Mouse (Mus musculus): ENCODE results near the gene Prkcz. TPM values are rescaled to one million over a fixed set of nuclear protein-coding genes. Genes with fewer than 3 reads are reported as not detected.
"Not testable (repeated sequence)": the region's sequence is repeated elsewhere in the genome, so short reads cannot be mapped to it uniquely, and the experiment has no call there.

Prkcz gene
- polyA plus RNA-seq, 1 experiment from 2014 or later, result 93.9 TPM

- peak within 1 kb of the TSS; percentile 66 for H3K4me3 ChIP-seq (ENCODE audit: low read length)
- H3K9ac ChIP-seq (ENCODE audit: low read depth, low read length), result peak within 1 kb of the TSS; percentile 86
- peak; percentile 89 for ATAC-seq
- H3K9me3 ChIP-seq (ENCODE audit: control insufficient read depth, low read length), result no peaks in the 10 kb centered on the region
- peaks cover 27% of the 10 kb centered on the region for H3K4me1 ChIP-seq (ENCODE audit: control insufficient read depth, insufficient read depth, low read depth, low read length)
- whole genome bisulfite sequencing, result under 1% methylated on average over 55 of the region's 58 CpGs
- H3K27ac ChIP-seq (ENCODE audit: low read depth, low read length), result peak within 1 kb of the TSS; percentile 99
- H3K4me2 ChIP-seq (ENCODE audit: low read length), result peak within 1 kb of the TSS; percentile 96
- H3K27me3 ChIP-seq (replicated peaks; ENCODE audit: control insufficient read depth, insufficient read depth, low read length), result no peaks in the 10 kb centered on the region
- 0 out of 2 replicates have a peak, but pooled peaks cover 2% of the 10 kb centered on the region for H3K36me3 ChIP-seq (ENCODE audit: control insufficient read depth, insufficient read depth, low read length)
Observed at GRCm38 (mm10) chr4:155249648-155250351, 111.4 kb downstream of the Prkcz start, which contains the start of gene Faap20. Gene Faap20 (plus strand): TSS chr4:155249802.

GRCm38 (mm10) chr4:155249257-155249647 is 111.9 kb downstream of the Prkcz start:
- Histone ChIP-seq H3K4me2 (ENCODE audit: low read length) (peak overlapping the region; percentile 96), H3K9me3 (ENCODE audit: control insufficient read depth, low read length) (no peaks in the 10 kb centered on the region), H3K27me3 (replicated peaks; ENCODE audit: control insufficient read depth, insufficient read depth, low read length) (no peaks in the 10 kb centered on the region), H3K4me1 (ENCODE audit: control insufficient read depth, insufficient read depth, low read depth, low read length) (peaks cover 27% of the 10 kb centered on the region), H3K27ac (ENCODE audit: low read depth, low read length) (peak overlapping the region; percentile 99), H3K9ac (ENCODE audit: low read depth, low read length) (peak overlapping the region; percentile 86), H3K4me3 (ENCODE audit: low read length) (peak overlapping the region; percentile 66), H3K36me3 (ENCODE audit: control insufficient read depth, insufficient read depth, low read length) (0 out of 2 replicates have a peak, but pooled peaks cover 2% of the 10 kb centered on the region)
- WGBS, result under 1% methylated on average over 9 of the region's 9 CpGs
- ATAC-seq, result peak; percentile 68

- not testable (repeated sequence) for H3K27ac ChIP-seq (ENCODE audit: low read depth, low read length); H3K4me3 ChIP-seq (ENCODE audit: low read length); H3K9me3 ChIP-seq (ENCODE audit: control insufficient read depth, low read length); H3K27me3 ChIP-seq (replicated peaks; ENCODE audit: control insufficient read depth, insufficient read depth, low read length); ATAC-seq; H3K4me2 ChIP-seq (ENCODE audit: low read length); H3K9ac ChIP-seq (ENCODE audit: low read depth, low read length); H3K36me3 ChIP-seq (ENCODE audit: control insufficient read depth, insufficient read depth, low read length)
- peaks cover 24% of the 10 kb centered on the region for H3K4me1 ChIP-seq (ENCODE audit: control insufficient read depth, insufficient read depth, low read depth, low read length)
- 95% methylated on average over 3 of the region's 3 CpGs for WGBS
Observed at GRCm38 (mm10) chr4:155248054-155248453, 113.1 kb downstream of the Prkcz start.

GRCm38 (mm10) chr4:155246691-155247105 is 114.5 kb downstream of the Prkcz start:
- Histone ChIP-seq H3K27me3 (replicated peaks; ENCODE audit: control insufficient read depth, insufficient read depth, low read length) (no peaks in the 10 kb centered on the region), H3K4me1 (ENCODE audit: control insufficient read depth, insufficient read depth, low read depth, low read length) (peaks cover 14% of the 10 kb centered on the region), H3K4me3 (ENCODE audit: low read length) (no peak overlapping the region), H3K9ac (ENCODE audit: low read depth, low read length) (peak overlapping the region; percentile 1; the same call in 1 of the 2 replicates), H3K4me2 (ENCODE audit: low read length) (no peak overlapping the region), H3K36me3 (ENCODE audit: control insufficient read depth, insufficient read depth, low read length) (no peaks in the 10 kb centered on the region), H3K9me3 (ENCODE audit: control insufficient read depth, low read length) (no peaks in the 10 kb centered on the region), H3K27ac (ENCODE audit: low read depth, low read length) (peak overlapping the region; percentile 26)
- WGBS, result 50% methylated on average over 12 of the region's 12 CpGs
- ATAC-seq, result peak; percentile 32

- H3K4me2 ChIP-seq (ENCODE audit: low read length), result no peak overlapping the region
- no peak for ATAC-seq
- H3K9me3 ChIP-seq (ENCODE audit: control insufficient read depth, low read length), result no peaks in the 10 kb centered on the region
- H3K27me3 ChIP-seq (replicated peaks; ENCODE audit: control insufficient read depth, insufficient read depth, low read length), result no peaks in the 10 kb centered on the region
- H3K9ac ChIP-seq (ENCODE audit: low read depth, low read length), result no peak overlapping the region; the same call in 1 of the 2 replicates
- no peak overlapping the region for H3K4me3 ChIP-seq (ENCODE audit: low read length)
- H3K36me3 ChIP-seq (ENCODE audit: control insufficient read depth, insufficient read depth, low read length), result no peaks in the 10 kb centered on the region
- WGBS, result 61% methylated on average over 6 of the region's 6 CpGs
- peaks cover 7% of the 10 kb centered on the region for H3K4me1 ChIP-seq (ENCODE audit: control insufficient read depth, insufficient read depth, low read depth, low read length)
- H3K27ac ChIP-seq (ENCODE audit: low read depth, low read length), result peak overlapping the region; percentile 26
Observed at GRCm38 (mm10) chr4:155245770-155246492, 115.2 kb downstream of the Prkcz start.

GRCm38 (mm10) chr4:155243233-155243632 is 117.9 kb downstream of the Prkcz start:
- no peak for ATAC-seq
- H3K4me2 ChIP-seq (ENCODE audit: low read length), result no peak overlapping the region
- H3K36me3 ChIP-seq (ENCODE audit: control insufficient read depth, insufficient read depth, low read length), result no peaks in the 10 kb centered on the region
- H3K9ac ChIP-seq (ENCODE audit: low read depth, low read length), result no peak overlapping the region
- no peaks in the 10 kb centered on the region for H3K9me3 ChIP-seq (ENCODE audit: control insufficient read depth, low read length)
- H3K4me1 ChIP-seq (ENCODE audit: control insufficient read depth, insufficient read depth, low read depth, low read length), result no peaks in the 10 kb centered on the region; the same call in 1 of the 2 replicates
- H3K27me3 ChIP-seq (replicated peaks; ENCODE audit: control insufficient read depth, insufficient read depth, low read length), result no peaks in the 10 kb centered on the region
- no peak overlapping the region for H3K4me3 ChIP-seq (ENCODE audit: low read length)
- no peak overlapping the region for H3K27ac ChIP-seq (ENCODE audit: low read depth, low read length)
- WGBS, result 90% methylated on average over 12 of the region's 12 CpGs

GRCm38 (mm10) chr4:155242292-155242691 is 118.9 kb downstream of the Prkcz start:
- H3K4me3 ChIP-seq (ENCODE audit: low read length), result no peak overlapping the region
- no peaks in the 10 kb centered on the region for H3K9me3 ChIP-seq (ENCODE audit: control insufficient read depth, low read length)
- H3K36me3 ChIP-seq (ENCODE audit: control insufficient read depth, insufficient read depth, low read length), result no peaks in the 10 kb centered on the region
- 90% methylated on average over 5 of the region's 5 CpGs for WGBS
- H3K27me3 ChIP-seq (replicated peaks; ENCODE audit: control insufficient read depth, insufficient read depth, low read length), result no peaks in the 10 kb centered on the region
- no peak for ATAC-seq
- no peaks in the 10 kb centered on the region; the same call in 1 of the 2 replicates for H3K4me1 ChIP-seq (ENCODE audit: control insufficient read depth, insufficient read depth, low read depth, low read length)
- no peak overlapping the region for H3K9ac ChIP-seq (ENCODE audit: low read depth, low read length)
- no peak overlapping the region for H3K27ac ChIP-seq (ENCODE audit: low read depth, low read length)
- no peak overlapping the region for H3K4me2 ChIP-seq (ENCODE audit: low read length)

GRCm38 (mm10) chr4:155241789-155242188 is 119.4 kb downstream of the Prkcz start:
- 75% methylated on average over 9 of the region's 9 CpGs for WGBS

GRCm38 (mm10) chr4:155239494-155239893 is 121.7 kb downstream of the Prkcz start:
- Histone ChIP-seq H3K9me3 (ENCODE audit: control insufficient read depth, low read length) (no peaks in the 10 kb centered on the region), H3K4me2 (ENCODE audit: low read length) (no peak overlapping the region), H3K9ac (ENCODE audit: low read depth, low read length) (no peak overlapping the region), H3K36me3 (ENCODE audit: control insufficient read depth, insufficient read depth, low read length) (no peaks in the 10 kb centered on the region), H3K27me3 (replicated peaks; ENCODE audit: control insufficient read depth, insufficient read depth, low read length) (no peaks in the 10 kb centered on the region), H3K4me3 (ENCODE audit: low read length) (no peak overlapping the region), H3K27ac (ENCODE audit: low read depth, low read length) (no peak overlapping the region), H3K4me1 (ENCODE audit: control insufficient read depth, insufficient read depth, low read depth, low read length) (peaks cover 18% of the 10 kb centered on the region)
- no peak for ATAC-seq
- 67% methylated on average over 6 of the region's 6 CpGs for WGBS

More at GRCm38 (mm10) chr4:155241789-155242188, 119.4 kb downstream of the Prkcz start:
- Histone ChIP-seq H3K4me3 (ENCODE audit: low read length) (no peak overlapping the region), H3K9me3 (ENCODE audit: control insufficient read depth, low read length) (no peaks in the 10 kb centered on the region), H3K4me1 (ENCODE audit: control insufficient read depth, insufficient read depth, low read depth, low read length) (no peaks in the 10 kb centered on the region; the same call in 1 of the 2 replicates), H3K27me3 (replicated peaks; ENCODE audit: control insufficient read depth, insufficient read depth, low read length) (no peaks in the 10 kb centered on the region), H3K27ac (ENCODE audit: low read depth, low read length) (no peak overlapping the region), H3K9ac (ENCODE audit: low read depth, low read length) (no peak overlapping the region), H3K36me3 (ENCODE audit: control insufficient read depth, insufficient read depth, low read length) (no peaks in the 10 kb centered on the region), H3K4me2 (ENCODE audit: low read length) (no peak overlapping the region)
- no peak for ATAC-seq

Measured in hindbrain, embryonic 16.5 days (tissue).